Mouse (Mus musculus): ENCODE data around the gene Opn1sw.
A peak's percentile ranks its signal among the peaks of the same experiment; 100 is the strongest.
"Not testable (repeated sequence)": the region's sequence is repeated elsewhere in the genome, so short reads cannot be mapped to it uniquely, and the experiment has no call there.

Gene Opn1sw

DNA sequence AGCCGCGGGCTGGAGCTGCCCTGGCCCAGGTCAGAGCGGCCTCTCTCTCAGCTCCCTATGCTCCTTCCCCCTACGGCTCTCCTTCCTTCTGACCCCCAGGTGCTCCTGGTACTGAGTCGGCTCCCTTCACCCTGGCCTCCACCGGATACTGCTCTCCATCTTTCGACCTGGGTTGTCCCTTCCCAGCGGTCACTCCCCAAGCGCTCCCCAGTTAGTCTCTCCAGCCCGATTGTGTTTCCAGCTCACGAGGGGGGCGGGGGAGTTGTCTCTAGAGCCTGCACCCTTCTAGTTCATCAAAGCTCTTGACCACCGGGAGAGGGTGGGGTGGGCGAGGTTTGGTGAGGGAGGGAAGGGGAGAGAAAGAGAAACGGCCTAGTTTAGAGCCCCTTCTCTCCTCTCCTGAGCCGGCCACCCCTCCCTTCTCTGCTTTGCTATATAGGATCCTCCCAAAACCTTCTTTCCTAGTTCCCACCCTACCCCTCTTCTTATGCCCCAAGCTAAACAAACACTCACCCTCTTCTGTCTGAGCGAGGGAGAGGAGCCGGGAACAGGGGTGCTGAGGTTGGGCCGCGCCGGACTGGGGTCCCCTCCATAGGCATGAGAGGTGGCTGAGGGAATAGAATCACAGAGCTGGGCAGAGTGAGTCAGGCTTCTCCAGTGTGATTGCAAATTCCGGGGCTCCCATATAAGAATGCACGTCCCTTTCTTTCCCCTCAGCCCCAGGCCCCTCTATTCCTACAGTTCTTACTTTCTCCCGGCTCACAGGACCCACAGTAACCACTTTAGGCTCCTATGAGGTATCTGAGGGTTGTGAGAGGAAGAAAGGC, 8.7 kb upstream of the Opn1sw start:
- ATAC-seq (ENCODE audit: insufficient number of reproducible peaks, low FRiP score, low TSS enrichment), result peak; percentile 69

DNA sequence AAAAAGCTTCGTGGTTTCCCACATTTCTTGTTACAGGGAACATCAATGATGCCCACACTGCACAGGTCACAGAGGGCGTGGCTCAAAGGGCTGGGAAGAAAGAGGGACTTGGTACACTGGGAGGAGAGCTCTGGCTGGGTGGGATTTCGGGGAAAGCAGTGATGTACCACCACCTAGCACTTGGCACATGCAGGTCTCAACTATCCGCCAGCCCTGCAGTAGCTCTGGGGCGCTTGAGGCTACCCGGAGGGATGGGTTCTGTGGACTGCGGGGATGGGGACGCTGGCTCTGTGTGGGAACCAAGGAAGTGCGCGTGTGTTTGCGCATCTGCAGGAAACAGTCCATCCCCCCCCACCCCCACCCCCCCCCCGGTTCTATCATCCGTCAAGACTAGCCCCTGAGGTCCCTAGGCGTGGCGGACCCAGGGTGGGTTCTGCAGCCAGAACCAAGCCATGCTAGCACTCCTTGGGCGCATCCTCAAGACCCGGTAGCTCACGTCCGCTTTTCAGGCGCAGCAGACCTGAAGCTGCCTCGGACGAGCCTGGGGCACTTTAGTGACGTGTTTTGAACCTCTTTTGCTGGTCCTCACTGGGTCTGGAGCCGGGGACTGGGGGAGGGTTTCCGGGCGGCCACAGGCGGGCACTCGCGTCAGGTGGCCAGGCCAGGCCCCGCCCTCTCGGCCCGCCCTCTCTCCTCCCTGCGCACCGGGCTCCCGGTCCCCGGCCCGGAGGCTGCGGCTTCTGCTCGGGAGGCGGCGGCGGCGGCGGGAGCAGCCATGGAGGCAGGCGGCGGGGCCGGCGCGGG, 7.8 kb upstream of the Opn1sw start, which contains the start of gene Ccdc136:
TSS of gene Ccdc136 (plus strand) at position 400 of the 804 bp plus-strand sequence.
- peak; percentile 85 for ATAC-seq (ENCODE audit: insufficient number of reproducible peaks, low FRiP score, low TSS enrichment)

DNA sequence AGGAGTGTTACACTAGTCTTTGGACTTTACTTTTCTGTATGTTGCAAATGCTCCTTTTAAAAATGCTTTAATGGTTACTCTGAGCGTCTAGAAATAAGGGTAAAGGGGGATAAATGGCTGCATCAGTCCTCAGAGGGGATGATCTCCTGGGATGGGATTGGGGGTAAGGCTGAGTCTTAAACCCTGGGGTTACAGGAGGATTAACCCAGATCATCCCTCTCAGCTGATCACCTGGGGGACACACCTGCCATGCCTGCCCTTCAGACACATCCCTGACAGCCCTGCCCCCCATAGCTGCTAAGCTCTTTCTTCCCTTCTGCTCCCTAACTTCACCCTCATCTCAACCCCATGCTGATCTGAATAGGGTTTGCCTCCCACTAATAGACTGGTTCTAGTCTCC, 6.0 kb upstream of the Opn1sw start:
- ATAC-seq (ENCODE audit: insufficient number of reproducible peaks, low FRiP score, low TSS enrichment), result no peak

DNA sequence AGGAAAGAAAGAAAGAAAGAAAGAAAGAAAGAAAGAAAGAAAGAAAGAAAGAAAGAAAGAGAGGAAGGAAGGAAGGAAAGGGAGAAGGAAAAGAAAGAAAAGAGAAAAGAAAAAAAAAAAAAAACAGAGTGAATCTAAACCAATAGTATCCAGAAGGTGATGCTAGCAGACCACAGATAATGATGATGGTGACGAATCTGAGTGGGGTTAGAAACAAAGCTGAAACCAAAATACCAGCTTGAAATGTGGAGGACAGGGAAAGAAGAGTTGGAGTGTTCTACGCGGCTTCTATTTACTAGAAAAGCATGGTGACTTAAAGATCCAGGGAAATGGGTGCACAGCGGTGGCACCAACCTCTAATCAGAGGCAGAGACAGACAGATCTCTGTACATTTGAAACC, 3.5 kb upstream of the Opn1sw start:
- no peak for ATAC-seq (ENCODE audit: insufficient number of reproducible peaks, low FRiP score, low TSS enrichment)

DNA sequence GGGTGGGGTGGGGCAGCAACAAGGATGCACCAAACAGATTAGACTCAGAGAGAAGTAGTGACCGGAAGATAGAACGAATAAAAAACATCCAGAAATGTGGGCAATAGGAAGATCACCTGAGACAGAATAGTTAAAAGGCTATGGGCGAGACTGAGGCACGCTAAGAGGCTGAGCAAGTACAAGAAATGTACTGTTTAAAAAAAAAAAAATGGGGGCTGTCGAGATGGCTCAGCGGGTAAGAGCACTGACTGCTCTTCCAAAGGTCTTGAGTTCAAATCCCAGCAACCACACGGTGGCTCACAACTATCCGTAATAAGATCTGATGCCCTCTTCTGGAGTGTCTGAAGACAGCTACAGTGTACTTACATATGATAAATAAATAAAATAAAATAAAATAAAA, 3.0 kb upstream of the Opn1sw start:
- ATAC-seq (ENCODE audit: insufficient number of reproducible peaks, low FRiP score, low TSS enrichment), result not testable (repeated sequence)

DNA sequence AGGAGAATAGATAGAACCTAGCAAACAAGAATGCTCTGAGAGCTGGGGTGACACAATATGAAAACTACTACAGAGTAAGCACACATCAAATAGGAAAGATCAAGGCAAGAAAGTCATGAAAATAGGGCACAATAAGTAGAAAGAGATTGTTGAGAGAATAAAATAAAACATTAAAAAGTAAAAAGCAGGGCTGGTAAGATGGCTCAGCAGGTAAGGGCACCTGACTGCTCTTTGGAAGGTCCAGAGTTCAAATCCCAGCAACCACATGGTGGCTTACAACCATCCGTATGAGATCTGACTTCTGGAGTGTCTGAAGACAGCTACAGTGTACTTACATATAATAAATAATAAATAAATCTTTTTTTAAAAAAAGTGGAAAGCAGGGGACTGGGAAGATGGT, 2.2 kb upstream of the Opn1sw start:
- not testable (repeated sequence) for ATAC-seq (ENCODE audit: insufficient number of reproducible peaks, low FRiP score, low TSS enrichment)

DNA sequence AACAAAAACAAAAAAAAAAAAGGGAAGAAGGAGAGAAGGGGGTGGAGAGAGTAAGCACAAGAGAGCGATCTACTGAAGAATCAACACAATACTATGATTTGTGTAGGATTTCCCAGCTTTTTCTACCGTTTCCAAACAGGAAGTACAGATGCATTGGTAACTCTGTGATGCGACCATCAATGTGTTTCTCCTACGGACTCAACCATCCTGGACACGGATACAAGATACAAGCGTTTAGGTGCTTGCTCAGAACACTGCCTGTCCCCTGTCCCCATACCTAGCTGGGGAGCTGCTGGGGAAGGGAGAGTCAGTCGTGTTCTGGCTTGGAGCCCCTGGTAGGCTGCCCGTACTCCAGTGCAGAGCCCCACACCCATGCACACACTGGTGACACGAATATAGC, 1.2 kb upstream of the Opn1sw start:
- no peak for ATAC-seq (ENCODE audit: insufficient number of reproducible peaks, low FRiP score, low TSS enrichment)

DNA sequence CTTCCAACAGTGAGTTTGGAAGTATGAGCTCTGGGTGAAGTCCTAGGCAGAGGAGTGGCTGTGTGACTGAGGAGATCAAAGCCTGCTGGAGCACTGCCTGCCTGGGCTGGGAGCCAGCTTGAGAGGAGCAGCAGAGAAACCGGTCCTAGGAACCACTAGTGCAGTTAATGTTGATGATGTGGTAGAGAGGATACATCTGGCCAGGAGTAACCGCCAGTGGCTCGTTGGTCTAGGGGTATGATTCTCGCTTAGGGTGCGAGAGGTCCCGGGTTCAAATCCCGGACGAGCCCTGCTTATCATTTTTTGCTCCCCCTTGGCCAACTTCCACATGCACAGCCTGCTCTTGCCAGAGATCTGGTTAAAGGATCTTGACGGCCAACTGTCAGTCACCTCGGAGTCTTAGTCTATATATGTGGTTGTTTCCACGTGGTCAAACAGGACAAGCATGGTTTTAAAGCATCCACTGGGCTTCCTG, 375 bp upstream of the Opn1sw start:
- peak; percentile 82 for ATAC-seq (ENCODE audit: insufficient number of reproducible peaks, low FRiP score, low TSS enrichment)

DNA sequence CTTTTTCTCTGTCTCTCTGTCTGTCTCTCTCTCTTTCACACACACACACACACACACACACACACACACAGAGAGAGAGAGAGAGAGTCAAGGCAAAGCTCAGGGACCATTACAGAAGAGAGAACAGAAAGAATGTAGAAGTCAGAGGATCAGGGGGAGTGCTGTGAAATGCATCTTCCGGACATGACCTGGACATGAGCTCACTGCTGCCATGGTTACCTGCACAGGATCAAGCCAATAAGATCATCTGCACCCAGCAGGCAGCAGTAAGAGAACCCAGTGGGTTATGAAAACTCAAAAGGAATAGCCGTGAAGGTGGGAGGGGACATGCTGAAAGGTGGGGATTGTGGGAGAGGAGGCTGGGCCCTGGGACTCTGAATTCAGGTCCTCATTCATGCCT, 5.8 kb downstream of the Opn1sw start:
- ATAC-seq (ENCODE audit: insufficient number of reproducible peaks, low FRiP score, low TSS enrichment), result no peak

DNA sequence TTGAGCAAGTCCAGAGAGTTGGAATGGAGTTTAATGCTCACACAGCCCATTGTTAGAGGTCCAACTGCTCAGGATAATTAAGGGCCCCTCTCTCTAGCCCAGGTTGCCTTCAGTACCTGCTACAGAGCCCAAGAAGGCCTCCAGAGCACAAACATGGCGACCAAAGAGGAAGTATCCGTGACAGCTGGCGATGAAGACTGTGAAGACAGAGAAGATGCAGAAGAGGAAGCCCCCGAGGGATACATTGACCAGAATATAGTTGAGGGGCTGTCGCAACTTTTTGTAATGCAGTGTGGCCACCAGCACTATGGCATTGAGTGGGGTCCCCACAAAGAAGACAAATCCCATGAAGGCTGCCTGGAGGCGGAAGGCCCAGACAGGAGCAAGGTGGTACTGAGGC, 8.3 kb downstream of the Opn1sw start:
- no peak for ATAC-seq (ENCODE audit: insufficient number of reproducible peaks, low FRiP score, low TSS enrichment)

DNA sequence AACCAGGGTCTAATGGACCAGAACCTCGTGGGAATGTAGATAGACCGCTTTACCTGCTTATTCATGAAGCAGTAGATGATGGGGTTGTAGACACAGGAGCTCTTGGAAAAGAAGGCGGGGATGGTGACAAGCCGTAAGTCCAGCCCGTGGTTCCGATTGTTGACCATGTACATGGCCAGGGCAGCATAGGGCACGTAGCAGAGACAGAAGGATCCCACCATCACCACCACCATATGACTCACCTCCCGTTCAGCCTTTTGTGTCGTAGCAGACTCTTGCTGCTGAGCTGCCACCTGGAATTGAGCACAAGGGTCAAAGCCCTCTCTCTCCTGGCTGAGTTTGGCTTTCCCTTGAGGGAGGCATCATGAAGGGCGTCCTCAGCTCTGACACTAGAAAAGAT, 9.6 kb downstream of the Opn1sw start:
- no peak for ATAC-seq (ENCODE audit: insufficient number of reproducible peaks, low FRiP score, low TSS enrichment)

DNA sequence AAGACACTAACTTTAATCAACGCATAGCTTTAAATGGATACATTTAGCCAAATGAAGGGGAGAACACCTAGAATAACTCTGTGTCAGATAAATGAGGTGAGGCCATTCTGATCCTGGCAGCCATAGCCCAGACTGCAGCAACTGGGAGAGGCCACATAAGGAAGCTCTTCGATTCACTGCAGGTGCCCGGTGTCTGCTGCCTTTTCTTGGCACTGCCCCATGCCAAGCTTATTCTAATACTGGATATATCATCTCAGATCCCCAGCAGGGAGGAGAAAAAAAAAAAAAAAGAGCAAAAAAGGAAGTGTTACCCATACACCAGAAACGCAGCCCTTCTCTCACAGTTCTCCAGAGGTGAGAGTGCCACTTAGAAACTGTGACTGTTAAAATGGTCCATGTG, 10.9 kb downstream of the Opn1sw start:
- ATAC-seq (ENCODE audit: insufficient number of reproducible peaks, low FRiP score, low TSS enrichment), result no peak

DNA sequence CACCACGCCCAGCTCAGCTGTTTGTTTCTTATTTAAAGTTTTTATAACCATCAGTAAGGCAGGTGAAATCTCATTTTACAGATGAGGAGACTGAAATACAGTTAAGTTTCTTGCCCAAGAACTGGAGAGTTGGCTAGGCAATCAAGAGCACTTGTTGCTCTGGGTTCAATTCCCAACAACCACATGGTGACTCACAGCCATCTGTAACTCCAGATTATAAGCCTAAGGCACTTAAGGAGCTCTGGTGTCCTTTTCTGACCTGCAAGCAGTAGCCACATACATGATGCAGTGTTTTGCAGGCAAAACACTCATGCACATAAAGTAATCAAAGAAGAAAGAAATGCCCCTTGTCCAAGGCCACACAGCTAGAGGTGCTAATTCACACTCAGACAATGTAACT, 23.0 kb downstream of the Opn1sw start:
- ATAC-seq (ENCODE audit: insufficient number of reproducible peaks, low FRiP score, low TSS enrichment), result no peak

DNA sequence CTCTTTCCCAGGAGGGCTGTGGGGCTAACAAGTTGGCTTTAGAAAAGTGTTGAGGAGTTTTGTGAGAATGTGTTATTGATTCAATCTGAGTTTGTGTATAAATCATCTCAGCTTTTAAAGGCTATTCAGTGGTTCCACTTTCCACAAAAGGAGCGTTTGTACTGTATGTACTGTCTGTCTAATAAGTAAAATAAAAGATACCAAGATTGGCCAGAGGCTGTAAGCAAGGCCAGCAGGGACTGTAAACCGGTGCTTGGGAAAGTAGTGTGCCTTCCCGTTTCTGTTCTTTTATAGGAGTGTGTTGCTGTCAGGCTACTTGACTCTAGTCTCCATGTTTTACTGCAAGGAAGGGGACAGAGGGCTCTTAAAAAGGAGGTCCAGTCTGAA, 25.1 kb downstream of the Opn1sw start:
- no peak for ATAC-seq (ENCODE audit: insufficient number of reproducible peaks, low FRiP score, low TSS enrichment)

DNA sequence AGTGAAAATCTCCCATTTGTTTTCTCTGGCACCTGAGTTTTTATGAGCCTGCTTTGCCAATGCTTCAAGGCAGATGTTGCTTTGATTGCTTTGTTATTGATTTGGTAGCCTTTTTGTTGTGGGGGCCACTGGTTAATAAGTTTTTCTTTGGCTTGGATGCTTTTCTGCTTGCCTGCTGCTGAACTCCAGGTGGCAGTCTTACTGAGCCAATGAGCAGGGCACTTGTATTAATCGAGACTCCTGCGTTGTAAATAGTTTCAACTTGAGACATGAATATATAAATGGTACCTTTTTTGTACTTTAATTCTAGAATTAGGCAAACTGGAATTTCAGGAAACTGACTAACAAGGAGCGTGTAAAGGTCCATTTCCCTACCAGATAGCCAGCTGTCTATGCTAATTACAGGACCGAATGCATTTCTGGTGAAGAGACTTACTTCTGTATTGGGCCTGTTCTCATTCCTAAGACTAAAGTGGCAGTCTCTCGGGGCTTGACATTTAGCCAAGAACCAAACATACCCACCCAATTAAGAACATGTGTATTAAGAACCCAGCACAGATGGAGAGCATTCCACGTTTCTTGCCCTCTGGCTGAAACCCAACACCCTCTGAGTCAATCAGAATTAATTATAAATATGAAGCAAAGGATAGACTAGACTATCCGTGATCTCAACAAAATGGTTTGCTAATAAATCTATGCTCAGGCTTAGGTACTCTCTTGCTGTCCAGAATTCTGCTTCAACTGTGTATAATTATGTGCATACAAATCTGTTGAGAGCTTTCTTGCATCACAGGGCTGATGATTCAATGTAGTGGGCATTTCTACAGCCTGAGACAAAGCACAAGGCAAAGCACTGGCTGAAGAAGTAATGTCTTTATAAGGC, 25.8 kb downstream of the Opn1sw start:
- ATAC-seq (ENCODE audit: insufficient number of reproducible peaks, low FRiP score, low TSS enrichment), result no peak

DNA sequence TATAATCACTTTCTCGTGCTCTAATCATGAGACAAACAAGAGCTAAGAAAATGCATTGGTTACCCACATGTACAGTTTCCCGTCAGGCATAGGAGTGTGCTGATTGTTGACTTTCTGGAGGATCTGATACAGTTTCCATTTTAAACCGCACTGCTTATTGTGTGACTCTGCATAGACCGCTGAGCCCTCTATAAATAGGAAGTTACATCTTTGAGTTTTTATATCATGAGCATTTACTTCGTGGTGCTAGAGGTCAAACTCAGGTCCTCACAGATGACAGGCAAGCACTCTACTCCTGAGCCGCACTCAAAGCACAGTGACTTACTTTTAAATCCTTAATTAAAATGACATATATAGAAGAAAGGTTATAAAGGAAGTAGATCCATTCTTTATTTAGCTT, 28.1 kb downstream of the Opn1sw start:
- no peak for ATAC-seq (ENCODE audit: insufficient number of reproducible peaks, low FRiP score, low TSS enrichment)

DNA sequence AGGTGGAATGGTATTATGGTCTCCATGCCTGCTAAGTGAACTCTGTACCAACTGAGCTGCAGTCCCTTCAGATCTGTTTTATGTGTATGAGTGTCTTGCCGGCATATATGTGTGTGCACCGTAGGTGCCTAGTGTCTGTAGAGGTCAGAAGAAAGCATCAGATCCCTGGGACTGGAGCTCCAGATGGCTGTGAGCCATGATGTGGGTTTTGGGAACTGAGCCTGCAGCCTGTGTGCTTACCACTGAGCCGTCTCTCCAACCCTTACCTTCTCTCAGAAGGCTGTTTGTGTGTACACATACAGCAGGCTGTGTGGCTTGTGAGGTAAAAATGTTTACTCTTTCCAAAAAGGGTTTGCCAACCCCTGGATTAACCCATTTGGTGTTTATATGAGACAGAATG, 28.9 kb downstream of the Opn1sw start:
- peak; percentile 40; the same call in 1 of the 2 replicates for ATAC-seq (ENCODE audit: insufficient number of reproducible peaks, low FRiP score, low TSS enrichment)

DNA sequence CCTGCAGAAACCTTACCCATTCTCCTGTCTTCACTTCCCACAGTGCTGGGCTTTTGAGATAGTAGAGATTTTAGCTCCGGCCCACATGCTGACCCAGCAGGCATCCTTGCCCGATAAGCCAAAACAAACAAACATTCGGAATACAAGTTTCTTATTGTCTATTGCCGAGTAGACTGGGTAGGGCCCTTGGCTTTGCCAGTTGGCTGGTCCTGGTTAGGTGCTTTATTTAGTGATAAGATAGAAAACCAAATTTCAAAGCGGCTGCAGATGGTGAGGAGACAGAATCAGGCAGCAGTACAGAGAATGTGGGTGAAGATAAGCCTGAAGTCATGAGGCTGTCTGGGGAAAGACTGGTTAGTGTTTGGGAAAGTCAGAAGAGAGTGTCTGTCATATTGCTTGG, 35.5 kb downstream of the Opn1sw start:
- no peak for ATAC-seq (ENCODE audit: insufficient number of reproducible peaks, low FRiP score, low TSS enrichment)

DNA sequence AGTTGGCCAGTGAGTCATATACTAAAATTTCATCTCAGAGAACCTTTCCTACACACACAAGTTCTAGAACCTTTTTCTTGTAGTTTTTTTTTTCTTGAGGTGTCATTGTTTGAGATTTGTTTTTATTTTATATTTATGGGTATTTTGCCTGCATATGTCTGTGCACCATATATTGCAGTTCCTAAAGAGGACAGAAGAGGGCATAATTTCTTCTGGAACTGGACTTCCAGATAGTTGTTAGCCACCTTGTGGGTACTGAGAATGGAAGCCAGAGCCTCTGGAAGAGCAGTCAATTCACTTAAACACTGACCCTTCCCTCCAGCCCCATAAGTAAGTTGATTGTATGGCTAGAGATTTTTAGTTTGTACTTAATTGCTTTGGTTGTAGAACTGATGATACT, 36.7 kb downstream of the Opn1sw start:
- ATAC-seq (ENCODE audit: insufficient number of reproducible peaks, low FRiP score, low TSS enrichment), result no peak

DNA sequence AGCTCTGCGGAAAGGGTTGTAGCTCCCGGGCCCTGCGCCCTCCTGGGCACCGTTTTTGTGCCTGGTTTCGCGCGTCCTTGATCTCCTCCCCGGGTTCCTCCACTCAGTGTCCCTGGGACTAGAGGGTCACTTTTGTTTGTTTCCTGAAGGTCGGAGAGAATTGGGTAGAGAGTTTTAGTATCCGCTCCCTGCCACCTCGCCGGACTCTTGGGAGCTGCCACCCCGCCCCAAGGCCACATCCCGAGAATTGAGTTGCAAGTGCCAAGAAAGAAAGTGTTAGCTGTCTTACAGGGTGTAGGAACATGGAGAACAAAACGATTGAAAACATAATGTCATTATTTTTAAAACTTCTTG, 39.9 kb downstream of the Opn1sw start:
- ATAC-seq (ENCODE audit: insufficient number of reproducible peaks, low FRiP score, low TSS enrichment), result no peak
